Mouse (Mus musculus): ENCODE measurements around the gene Ppp1r26.

GRCm38 (mm10) chr2:28435401-28435800 lies 11.2 kb upstream of the Ppp1r26 start:
- TF ChIP-seq CTCF (IDR thresholded peaks at IDR 0.05; ENCODE audit: low read depth): no peak
- TF ChIP-seq EP300 (IDR thresholded peaks at IDR 0.05; ENCODE audit: low read depth): no peak
